Mouse (Mus musculus): ENCODE measurements at regions not wholly inside any gene's neighbourhood (a gene's known extent, or its start where the extent isn't known, plus 50 kb on each side); places are given as distances from the start of the nearest gene placed in this dataset.

DNA sequence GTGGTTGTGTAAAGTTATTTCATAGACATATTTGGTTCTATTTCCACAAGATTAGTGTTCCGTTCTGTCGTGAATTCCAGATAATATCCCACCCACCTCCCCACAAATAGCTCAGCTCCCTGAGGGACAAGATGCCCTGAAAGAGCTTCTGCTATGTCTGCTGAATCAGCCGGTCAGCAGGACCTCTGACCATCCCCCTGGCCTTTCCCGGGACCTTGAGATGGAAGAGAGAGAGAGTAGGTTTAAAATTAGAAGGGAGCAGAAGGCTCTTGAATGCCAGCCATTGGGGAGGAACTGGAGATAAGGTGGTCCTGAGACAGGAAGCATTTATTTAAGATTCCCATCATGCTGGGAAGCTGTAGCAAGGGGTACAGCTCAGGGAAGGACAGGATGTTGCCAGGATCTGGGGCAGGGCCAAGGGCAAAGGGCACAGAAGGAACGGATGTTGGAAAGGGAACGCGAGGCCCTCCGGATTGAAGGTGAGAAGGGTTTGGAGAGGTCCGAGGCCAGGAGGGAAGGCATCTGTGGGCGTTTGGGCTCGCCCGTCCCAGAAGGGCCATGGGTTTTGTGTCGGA is 344.7 kb upstream of the Tbx3 start:
- no peak overlapping the region for H3K9ac ChIP-seq (ENCODE audit: low read depth, low read length)
- H3K27me3 ChIP-seq (replicated peaks; ENCODE audit: control insufficient read depth, insufficient read depth, low read length): no peaks in the 10 kb centered on the region
- H3K27ac ChIP-seq (ENCODE audit: low read depth, low read length): no peak overlapping the region
- H3K36me3 ChIP-seq (ENCODE audit: control insufficient read depth, insufficient read depth): no peaks in the 10 kb centered on the region
- H3K9me3 ChIP-seq (ENCODE audit: control insufficient read depth): no peaks in the 10 kb centered on the region
- no peak for ATAC-seq
- WGBS: 73% methylated on average over 13 of the region's 13 CpGs
- H3K4me2 ChIP-seq (replicated peaks; ENCODE audit: low read depth): no peak overlapping the region
- TF ChIP-seq CTCF (IDR thresholded peaks at IDR 0.05; ENCODE audit: low read depth): no peak
- H3K4me1 ChIP-seq (replicated peaks; ENCODE audit: control insufficient read depth, insufficient read depth, low read length): no peaks in the 10 kb centered on the region
- no peak overlapping the region for H3K4me3 ChIP-seq (ENCODE audit: low read depth, low read length)

DNA sequence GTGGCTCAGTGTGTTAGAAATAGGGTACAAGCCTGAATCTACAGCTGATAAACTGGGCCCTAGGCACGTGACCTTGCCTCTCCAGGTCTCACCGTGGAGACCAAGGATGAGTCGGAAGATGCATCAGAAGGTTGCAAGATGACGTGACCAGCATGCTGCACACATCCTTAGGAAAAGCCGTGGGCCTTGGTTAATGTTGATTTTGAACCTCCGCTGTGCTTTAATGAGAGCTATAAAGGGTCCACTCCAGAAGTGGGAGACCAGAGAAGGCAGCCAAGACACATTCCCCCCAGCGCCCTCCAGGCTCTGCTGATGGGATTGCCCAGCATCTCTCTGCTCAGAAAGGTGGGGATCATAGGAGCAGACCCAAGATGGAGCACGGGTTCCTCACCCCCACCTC is 343.6 kb upstream of the Tbx3 start:
- Histone ChIP-seq H3K4me1 (replicated peaks; ENCODE audit: control insufficient read depth, insufficient read depth, low read length) (no peaks in the 10 kb centered on the region), H3K36me3 (ENCODE audit: control insufficient read depth, insufficient read depth) (no peaks in the 10 kb centered on the region), H3K9me3 (ENCODE audit: control insufficient read depth) (no peaks in the 10 kb centered on the region), H3K27me3 (replicated peaks; ENCODE audit: control insufficient read depth, insufficient read depth, low read length) (no peaks in the 10 kb centered on the region), H3K9ac (ENCODE audit: low read depth, low read length) (no peak overlapping the region), H3K27ac (ENCODE audit: low read depth, low read length) (no peak overlapping the region), H3K4me3 (ENCODE audit: low read depth, low read length) (no peak overlapping the region), H3K4me2 (replicated peaks; ENCODE audit: low read depth) (no peak overlapping the region)
- no peak for TF ChIP-seq CTCF (IDR thresholded peaks at IDR 0.05; ENCODE audit: low read depth)
- ATAC-seq: no peak
- 88% methylated on average over 8 of the region's 8 CpGs for WGBS

DNA sequence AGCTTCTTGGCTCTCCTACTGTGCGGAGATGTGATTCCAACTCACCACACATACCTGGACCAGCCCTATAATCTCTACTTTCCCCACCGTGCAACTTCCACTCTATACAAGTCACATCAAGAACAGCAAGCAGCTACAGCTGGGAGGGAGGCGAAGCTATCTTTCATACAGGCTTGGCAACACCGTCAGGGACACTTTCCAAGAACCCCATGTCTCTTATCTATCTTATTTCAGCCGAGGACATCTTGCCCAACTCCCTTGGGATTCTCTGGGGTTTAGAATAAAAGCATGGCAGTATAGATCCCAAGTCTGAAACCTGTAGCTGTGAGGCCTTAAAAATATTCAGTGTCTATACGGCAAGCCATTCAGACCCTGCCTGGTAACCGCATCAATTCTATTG is 341.5 kb upstream of the Tbx3 start:
- no peak for TF ChIP-seq CTCF (IDR thresholded peaks at IDR 0.05; ENCODE audit: low read depth)
- no peak for ATAC-seq
- Histone ChIP-seq H3K36me3 (ENCODE audit: control insufficient read depth, insufficient read depth) (no peaks in the 10 kb centered on the region), H3K27ac (ENCODE audit: low read depth, low read length) (no peak overlapping the region), H3K4me2 (replicated peaks; ENCODE audit: low read depth) (no peak overlapping the region), H3K27me3 (replicated peaks; ENCODE audit: control insufficient read depth, insufficient read depth, low read length) (no peaks in the 10 kb centered on the region), H3K9me3 (ENCODE audit: control insufficient read depth) (no peaks in the 10 kb centered on the region), H3K9ac (ENCODE audit: low read depth, low read length) (no peak overlapping the region), H3K4me1 (replicated peaks; ENCODE audit: control insufficient read depth, insufficient read depth, low read length) (no peaks in the 10 kb centered on the region), H3K4me3 (ENCODE audit: low read depth, low read length) (no peak overlapping the region)
- 82% methylated on average over 7 of the region's 7 CpGs for WGBS

DNA sequence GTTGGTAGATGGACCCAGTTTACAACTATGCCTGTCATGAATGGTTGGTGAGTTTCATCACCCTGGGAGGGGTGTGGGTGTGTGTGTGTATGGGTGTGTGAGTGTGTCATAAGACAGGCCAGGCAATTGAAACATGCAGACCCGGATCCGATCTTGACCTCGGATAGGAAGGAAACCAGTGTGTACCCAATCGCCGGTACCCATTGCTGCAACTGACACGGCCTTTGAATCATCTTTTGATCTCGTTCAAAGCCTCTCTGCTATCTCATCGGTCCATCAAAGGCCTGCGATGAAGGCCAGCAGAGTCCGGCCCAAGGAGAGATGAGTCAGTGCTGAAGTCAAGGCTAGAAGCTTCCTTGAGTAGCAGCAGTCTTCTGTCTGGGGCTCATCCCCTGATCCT is 341.1 kb upstream of the Tbx3 start:
- no peaks in the 10 kb centered on the region for H3K36me3 ChIP-seq (ENCODE audit: control insufficient read depth, insufficient read depth)
- H3K4me1 ChIP-seq (replicated peaks; ENCODE audit: control insufficient read depth, insufficient read depth, low read length): no peaks in the 10 kb centered on the region
- no peak for TF ChIP-seq CTCF (IDR thresholded peaks at IDR 0.05; ENCODE audit: low read depth)
- 81% methylated on average over 10 of the region's 10 CpGs for WGBS
- H3K27me3 ChIP-seq (replicated peaks; ENCODE audit: control insufficient read depth, insufficient read depth, low read length): no peaks in the 10 kb centered on the region
- no peaks in the 10 kb centered on the region for H3K9me3 ChIP-seq (ENCODE audit: control insufficient read depth)
- no peak overlapping the region for H3K4me3 ChIP-seq (ENCODE audit: low read depth, low read length)
- ATAC-seq: no peak
- H3K4me2 ChIP-seq (replicated peaks; ENCODE audit: low read depth): no peak overlapping the region
- no peak overlapping the region for H3K9ac ChIP-seq (ENCODE audit: low read depth, low read length)
- no peak overlapping the region for H3K27ac ChIP-seq (ENCODE audit: low read depth, low read length)

DNA sequence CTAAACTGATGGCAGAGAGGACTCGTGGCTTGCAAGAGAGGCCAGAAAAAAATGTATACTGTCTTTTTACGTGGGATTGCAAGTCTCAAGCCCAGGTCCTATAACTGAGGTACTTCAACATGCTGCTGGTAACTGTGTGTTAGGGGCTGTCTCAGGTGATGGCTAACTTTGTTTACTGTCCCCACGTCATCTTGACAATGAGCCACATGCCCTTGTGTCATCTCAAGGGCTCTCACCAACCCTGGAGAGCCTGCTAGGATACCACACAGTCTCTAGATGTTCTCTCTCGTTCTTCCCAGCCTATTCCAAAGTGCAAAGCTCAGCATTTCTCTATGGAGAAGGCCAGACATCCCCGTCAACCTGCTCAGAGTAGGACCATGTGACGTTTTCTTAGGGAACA is 340.6 kb upstream of the Tbx3 start:
- H3K27ac ChIP-seq (ENCODE audit: low read depth, low read length): no peak overlapping the region
- H3K4me1 ChIP-seq (replicated peaks; ENCODE audit: control insufficient read depth, insufficient read depth, low read length): no peaks in the 10 kb centered on the region
- 78% methylated on average over 6 of the region's 6 CpGs for WGBS
- no peak for ATAC-seq
- no peaks in the 10 kb centered on the region for H3K27me3 ChIP-seq (replicated peaks; ENCODE audit: control insufficient read depth, insufficient read depth, low read length)
- no peak overlapping the region for H3K9ac ChIP-seq (ENCODE audit: low read depth, low read length)
- H3K36me3 ChIP-seq (ENCODE audit: control insufficient read depth, insufficient read depth): no peaks in the 10 kb centered on the region
- H3K4me3 ChIP-seq (ENCODE audit: low read depth, low read length): no peak overlapping the region
- no peak overlapping the region for H3K4me2 ChIP-seq (replicated peaks; ENCODE audit: low read depth)
- TF ChIP-seq CTCF (IDR thresholded peaks at IDR 0.05; ENCODE audit: low read depth): no peak
- H3K9me3 ChIP-seq (ENCODE audit: control insufficient read depth): no peaks in the 10 kb centered on the region

DNA sequence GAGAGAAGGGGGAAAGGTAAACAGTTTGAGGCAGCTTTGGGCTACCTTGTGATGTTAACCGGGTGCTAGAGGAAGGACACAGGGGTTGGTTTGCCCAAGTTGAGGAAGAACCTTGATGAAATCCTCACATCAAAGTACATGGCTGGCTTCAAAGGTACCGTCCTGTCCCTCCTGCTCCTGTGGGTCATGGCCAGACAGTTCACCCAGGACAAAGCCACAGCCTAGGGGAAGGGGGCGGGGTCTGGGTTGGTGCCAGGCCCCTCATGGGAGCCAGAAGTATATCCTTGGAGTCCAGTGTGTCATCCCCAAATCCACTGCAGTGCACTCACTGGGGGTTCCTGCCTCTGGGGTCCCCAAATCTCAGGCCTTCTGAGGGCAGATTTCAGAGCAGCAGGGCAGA is 339.0 kb upstream of the Tbx3 start:
- Histone ChIP-seq H3K27ac (ENCODE audit: low read depth, low read length) (no peak overlapping the region), H3K4me3 (ENCODE audit: low read depth, low read length) (no peak overlapping the region), H3K27me3 (replicated peaks; ENCODE audit: control insufficient read depth, insufficient read depth, low read length) (no peaks in the 10 kb centered on the region), H3K9ac (ENCODE audit: low read depth, low read length) (no peak overlapping the region), H3K4me1 (replicated peaks; ENCODE audit: control insufficient read depth, insufficient read depth, low read length) (no peaks in the 10 kb centered on the region), H3K4me2 (replicated peaks; ENCODE audit: low read depth) (no peak overlapping the region), H3K36me3 (ENCODE audit: control insufficient read depth, insufficient read depth) (no peaks in the 10 kb centered on the region), H3K9me3 (ENCODE audit: control insufficient read depth) (no peaks in the 10 kb centered on the region)
- no peak for ATAC-seq
- no peak for TF ChIP-seq CTCF (IDR thresholded peaks at IDR 0.05; ENCODE audit: low read depth)
- 50% methylated on average over 3 of the region's 3 CpGs for WGBS

DNA sequence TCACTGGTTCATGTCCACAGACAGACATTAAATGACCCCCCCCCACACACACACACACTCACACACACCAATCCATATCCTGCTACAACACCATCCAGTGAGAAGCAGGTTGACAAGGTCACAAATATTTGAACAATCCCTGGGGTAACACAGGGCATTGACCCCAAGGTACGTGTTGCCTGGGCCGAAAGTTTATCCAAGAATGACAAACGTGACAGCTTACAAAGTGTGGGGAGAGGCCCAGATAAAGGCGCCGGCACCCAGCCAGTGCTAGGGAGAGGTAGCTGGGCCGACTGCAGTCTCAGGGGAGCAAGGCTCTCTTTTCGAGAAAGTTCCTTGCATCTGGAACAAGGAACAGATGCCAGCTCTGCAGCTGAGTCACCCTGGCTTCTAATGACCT is 337.8 kb upstream of the Tbx3 start:
- Histone ChIP-seq H3K4me2 (replicated peaks; ENCODE audit: low read depth) (no peak overlapping the region), H3K27me3 (replicated peaks; ENCODE audit: control insufficient read depth, insufficient read depth, low read length) (no peaks in the 10 kb centered on the region), H3K9me3 (ENCODE audit: control insufficient read depth) (no peaks in the 10 kb centered on the region), H3K4me3 (ENCODE audit: low read depth, low read length) (no peak overlapping the region), H3K27ac (ENCODE audit: low read depth, low read length) (no peak overlapping the region), H3K36me3 (ENCODE audit: control insufficient read depth, insufficient read depth) (no peaks in the 10 kb centered on the region), H3K9ac (ENCODE audit: low read depth, low read length) (no peak overlapping the region), H3K4me1 (replicated peaks; ENCODE audit: control insufficient read depth, insufficient read depth, low read length) (no peaks in the 10 kb centered on the region)
- WGBS: 25% methylated on average over 7 of the region's 7 CpGs
- TF ChIP-seq CTCF (IDR thresholded peaks at IDR 0.05; ENCODE audit: low read depth): no peak
- no peak for ATAC-seq
